31 mouse cellular contexts compared by ENCODE assay signal in genomic region chr12:48086988-48087387, GRCm38 (mm10).
"Had no signal": no experiment of that assay in that cellular context is flagged by ENCODE, and none has a peak within 500 bp of the region (broad histone marks: within the 10 kb centered on the region; RNA-seq: fewer than 3 reads in every experiment).

No protein-coding gene starts in this region.

- H3K27ac ChIP-seq: limb, embryonic 10.5 days; limb, embryonic 12.5 days; limb, embryonic 13.5 days; limb, embryonic 15.5 days; liver, embryonic 12.5 days; liver, embryonic 13.5 days; liver, embryonic 14.5 days; liver, embryonic 15.5 days; lung, embryonic 15.5 days; macrophage; midbrain, embryonic 10.5 days; midbrain, embryonic 12.5 days; midbrain, embryonic 13.5 days; neural tube, embryonic 12.5 days had no signal

- ATAC-seq: liver, embryonic 12.5 days; liver, postnatal 0 days; lung, postnatal 0 days; midbrain, embryonic 13.5 days; midbrain, embryonic 16.5 days had no signal

- H3K27me3 ChIP-seq: limb, embryonic 12.5 days; limb, embryonic 13.5 days; limb, embryonic 15.5 days; liver, embryonic 12.5 days; liver, embryonic 13.5 days; liver, embryonic 15.5 days; lung, embryonic 15.5 days; megakaryocyte, embryonic 14.5 days; midbrain, embryonic 12.5 days; midbrain, embryonic 13.5 days; neural tube, embryonic 12.5 days had no signal

- H3K4me3 ChIP-seq: limb, embryonic 10.5 days; limb, embryonic 12.5 days; limb, embryonic 13.5 days; limb, embryonic 15.5 days; liver, embryonic 12.5 days; liver, embryonic 13.5 days; liver, embryonic 15.5 days; lung, embryonic 15.5 days; megakaryocyte, embryonic 14.5 days; midbrain, embryonic 10.5 days; midbrain, embryonic 12.5 days; midbrain, embryonic 13.5 days; myocyte; neural tube, embryonic 12.5 days had no signal

- H3K9me3 ChIP-seq: limb, embryonic 10.5 days; limb, embryonic 12.5 days; limb, embryonic 13.5 days; limb, embryonic 15.5 days; liver, embryonic 12.5 days; liver, embryonic 13.5 days; liver, embryonic 15.5 days; lung, embryonic 15.5 days; megakaryocyte, embryonic 14.5 days; midbrain, embryonic 10.5 days; midbrain, embryonic 12.5 days; midbrain, embryonic 13.5 days; neural tube, embryonic 12.5 days had no signal

- H3K36me3 ChIP-seq: limb, embryonic 10.5 days; limb, embryonic 12.5 days; limb, embryonic 13.5 days; limb, embryonic 15.5 days; liver, embryonic 12.5 days; liver, embryonic 13.5 days; liver, embryonic 15.5 days; lung, embryonic 15.5 days; midbrain, embryonic 10.5 days; midbrain, embryonic 12.5 days; midbrain, embryonic 13.5 days; neural tube, embryonic 12.5 days had no signal

- H3K9ac ChIP-seq: limb, embryonic 12.5 days; limb, embryonic 13.5 days; limb, embryonic 15.5 days; liver, embryonic 12.5 days; liver, embryonic 13.5 days; liver, embryonic 14.5 days; liver, embryonic 15.5 days; liver, postnatal 0 days; lung, embryonic 14.5 days; lung, embryonic 15.5 days; midbrain, embryonic 12.5 days; midbrain, embryonic 13.5 days; neural tube, embryonic 12.5 days had no signal

- DNase-seq: left cerebral cortex, postnatal 4 days; liver; liver, embryonic 13.5 days; liver, postnatal 0 days; lung, adult 18-20 months; lung, adult 2 months; lung, embryonic 14.5 days; lung, postnatal 10 days; lung, postnatal 14 days; lung, postnatal 36 days; lung, postnatal 4 days; midbrain, embryonic 14.5 days had no signal

- H3K4me2 ChIP-seq: limb, embryonic 12.5 days; limb, embryonic 13.5 days; limb, embryonic 15.5 days; liver, embryonic 11.5 days; liver, embryonic 12.5 days; liver, embryonic 13.5 days; liver, embryonic 15.5 days; lung, embryonic 14.5 days; lung, embryonic 15.5 days; midbrain, embryonic 11.5 days; midbrain, embryonic 12.5 days; midbrain, embryonic 13.5 days; neural tube, embryonic 12.5 days had no signal

- H3K4me1 ChIP-seq: limb, embryonic 10.5 days; limb, embryonic 12.5 days; limb, embryonic 13.5 days; limb, embryonic 15.5 days; liver, embryonic 12.5 days; liver, embryonic 13.5 days; liver, embryonic 15.5 days; lung, embryonic 15.5 days; megakaryocyte, embryonic 14.5 days; midbrain, embryonic 10.5 days; midbrain, embryonic 12.5 days; midbrain, embryonic 13.5 days; neural tube, embryonic 12.5 days had no signal
